Mouse (Mus musculus): ENCODE measurements around the gene Tmem262.
"Not testable (repeated sequence)": the region's sequence is repeated elsewhere in the genome, so short reads cannot be mapped to it uniquely, and the experiment has no call there.

Gene Tmem262

GRCm38 (mm10) chr19:6079983-6080480 is at the start of gene Tmem262:
TSS of gene Tmem262 (plus strand) at chr19:6080033.
- no peak for DNase-seq

- no peak for DNase-seq
Measured at GRCm38 (mm10) chr19:6030520-6031280, 49.1 kb upstream of the Tmem262 start.

- no peak for DNase-seq
Measured at GRCm38 (mm10) chr19:6035966-6036585, 43.8 kb upstream of the Tmem262 start.

GRCm38 (mm10) chr19:6037695-6038094 is 42.1 kb upstream of the Tmem262 start:
- DNase-seq = no peak

GRCm38 (mm10) chr19:6038326-6038725 is 41.5 kb upstream of the Tmem262 start:
- DNase-seq = no peak

- no peak for DNase-seq
Measured at GRCm38 (mm10) chr19:6040002-6040401, 39.8 kb upstream of the Tmem262 start.

- DNase-seq = no peak
Measured at GRCm38 (mm10) chr19:6042293-6042692, 37.5 kb upstream of the Tmem262 start.

GRCm38 (mm10) chr19:6044102-6044501 is 35.7 kb upstream of the Tmem262 start:
- DNase-seq = not testable (repeated sequence)

GRCm38 (mm10) chr19:6045366-6046293 is 34.2 kb upstream of the Tmem262 start:
- DNase-seq = no peak

- DNase-seq = peak; percentile 85
Measured at GRCm38 (mm10) chr19:6046294-6047153, 33.3 kb upstream of the Tmem262 start, which contains the start of gene Syvn1. TSS of gene Syvn1 (plus strand) at chr19:6046576.

GRCm38 (mm10) chr19:6047154-6047898 is 32.5 kb upstream of the Tmem262 start:
- DNase-seq = no peak

- DNase-seq = no peak
Measured at GRCm38 (mm10) chr19:6047899-6048166, 32.0 kb upstream of the Tmem262 start.

GRCm38 (mm10) chr19:6048681-6049410 is 31.0 kb upstream of the Tmem262 start:
- no peak for DNase-seq

GRCm38 (mm10) chr19:6052516-6052915 is 27.3 kb upstream of the Tmem262 start:
- DNase-seq = no peak

GRCm38 (mm10) chr19:6054296-6054695 is 25.5 kb upstream of the Tmem262 start:
- DNase-seq = no peak

GRCm38 (mm10) chr19:6056696-6057095 is 23.1 kb upstream of the Tmem262 start:
- DNase-seq = no peak

GRCm38 (mm10) chr19:6057313-6058096 is 22.3 kb upstream of the Tmem262 start, which contains the start of the genes Mrpl49 and Fau:
TSS of gene Mrpl49 (minus strand) at chr19:6057785.
TSS of gene Fau (plus strand) at chr19:6057844.
- DNase-seq = peak; percentile 99

- DNase-seq = no peak
Measured at GRCm38 (mm10) chr19:6058513-6058912, 21.3 kb upstream of the Tmem262 start.

GRCm38 (mm10) chr19:6058966-6059365 is 20.9 kb upstream of the Tmem262 start:
- no peak for DNase-seq

- DNase-seq = peak; percentile 85
Measured at GRCm38 (mm10) chr19:6061021-6061533, 18.8 kb upstream of the Tmem262 start, which contains the start of gene Znhit2. TSS of gene Znhit2 (plus strand) at chr19:6061192.

All from right cerebral cortex, postnatal 4 days (tissue).